Mouse (Mus musculus): ENCODE data around the gene Incenp. TPM values are rescaled to one million over a fixed set of nuclear protein-coding genes. Genes with fewer than 3 reads are reported as not detected.
"Not testable (repeated sequence)": the region's sequence is repeated elsewhere in the genome, so short reads cannot be mapped to it uniquely, and the experiment has no call there.

Incenp gene
- polyA plus RNA-seq, 1 experiment from 2014 or later = 83.0 TPM

GRCm38 (mm10) chr19:9936579-9936978 is 37.2 kb upstream of the Incenp start:
- ATAC-seq (ENCODE audit: insufficient number of reproducible peaks, low FRiP score) = no peak
- WGBS = 67% methylated on average over 5 of the region's 5 CpGs
- no peaks in the 10 kb centered on the region for H3K36me3 ChIP-seq
- no peaks in the 10 kb centered on the region for H3K9me3 ChIP-seq (replicated peaks)
- H3K4me3 ChIP-seq = no peak overlapping the region
- no peak overlapping the region for H3K4me2 ChIP-seq
- H3K27ac ChIP-seq (ENCODE audit: poor library complexity, severe bottlenecking) = no peak overlapping the region
- peaks cover 24% of the 10 kb centered on the region for H3K4me1 ChIP-seq (replicated peaks)
- H3K9ac ChIP-seq = no peak overlapping the region
- no peaks in the 10 kb centered on the region for H3K27me3 ChIP-seq (replicated peaks)

GRCm38 (mm10) chr19:9933908-9934307 is 34.6 kb upstream of the Incenp start:
- WGBS = 57% methylated on average over 2 of the region's 2 CpGs
- H3K9ac ChIP-seq = no peak overlapping the region
- ATAC-seq (ENCODE audit: insufficient number of reproducible peaks, low FRiP score) = no peak

GRCm38 (mm10) chr19:9931167-9931607 is 31.8 kb upstream of the Incenp start:
- H3K9me3 ChIP-seq (replicated peaks); H3K27me3 ChIP-seq (replicated peaks); H3K4me2 ChIP-seq; H3K27ac ChIP-seq (ENCODE audit: poor library complexity, severe bottlenecking); H3K4me3 ChIP-seq; H3K36me3 ChIP-seq; H3K9ac ChIP-seq: not testable (repeated sequence)
- peak; percentile 53; the same call in 1 of the 2 replicates for ATAC-seq (ENCODE audit: insufficient number of reproducible peaks, low FRiP score)
- 44% methylated on average over 2 of the region's 2 CpGs for WGBS
- H3K4me1 ChIP-seq (replicated peaks) = peaks cover 10% of the 10 kb centered on the region; the same call in 1 of the 2 replicates

More at GRCm38 (mm10) chr19:9933908-9934307, 34.6 kb upstream of the Incenp start:
- Histone ChIP-seq H3K4me2 (no peak overlapping the region), H3K4me1 (replicated peaks) (peaks cover 25% of the 10 kb centered on the region), H3K27me3 (replicated peaks) (no peaks in the 10 kb centered on the region), H3K4me3 (no peak overlapping the region), H3K27ac (ENCODE audit: poor library complexity, severe bottlenecking) (no peak overlapping the region), H3K36me3 (no peaks in the 10 kb centered on the region), H3K9me3 (replicated peaks) (no peaks in the 10 kb centered on the region)

- 77% methylated on average over 9 of the region's 9 CpGs for WGBS
- H3K27me3 ChIP-seq (replicated peaks) = no peaks in the 10 kb centered on the region
- H3K27ac ChIP-seq (ENCODE audit: poor library complexity, severe bottlenecking) = no peak overlapping the region
- no peaks in the 10 kb centered on the region for H3K9me3 ChIP-seq (replicated peaks)
- H3K4me2 ChIP-seq = no peak overlapping the region
- no peak overlapping the region for H3K4me3 ChIP-seq
- no peak for ATAC-seq (ENCODE audit: insufficient number of reproducible peaks, low FRiP score)
- H3K36me3 ChIP-seq = no peaks in the 10 kb centered on the region
- no peak overlapping the region for H3K9ac ChIP-seq
- H3K4me1 ChIP-seq (replicated peaks) = peaks cover 18% of the 10 kb centered on the region
These were observed 28.7 kb upstream of the Incenp start for GRCm38 (mm10) chr19:9928089-9928488.

- no peak for ATAC-seq (ENCODE audit: insufficient number of reproducible peaks, low FRiP score)
- no peaks in the 10 kb centered on the region for H3K27me3 ChIP-seq (replicated peaks)
- no peak overlapping the region for H3K27ac ChIP-seq (ENCODE audit: poor library complexity, severe bottlenecking)
- H3K36me3 ChIP-seq = no peaks in the 10 kb centered on the region
- H3K4me3 ChIP-seq = no peak overlapping the region
- no peak overlapping the region for H3K9ac ChIP-seq
- no peak overlapping the region for H3K4me2 ChIP-seq
- no peaks in the 10 kb centered on the region for H3K9me3 ChIP-seq (replicated peaks)
- 71% methylated on average over 8 of the region's 8 CpGs for WGBS
- peaks cover 25% of the 10 kb centered on the region for H3K4me1 ChIP-seq (replicated peaks)
These were observed 25.5 kb upstream of the Incenp start for GRCm38 (mm10) chr19:9924769-9925272.

- Histone ChIP-seq H3K4me1 (replicated peaks) (peaks cover 25% of the 10 kb centered on the region), H3K4me2 (no peak overlapping the region), H3K4me3 (no peak overlapping the region), H3K36me3 (no peaks in the 10 kb centered on the region), H3K27me3 (replicated peaks) (no peaks in the 10 kb centered on the region), H3K9me3 (replicated peaks) (no peaks in the 10 kb centered on the region), H3K27ac (ENCODE audit: poor library complexity, severe bottlenecking) (no peak overlapping the region), H3K9ac (no peak overlapping the region)
- 53% methylated on average over 13 of the region's 13 CpGs for WGBS
- no peak for ATAC-seq (ENCODE audit: insufficient number of reproducible peaks, low FRiP score)
These were observed 24.9 kb upstream of the Incenp start for GRCm38 (mm10) chr19:9924034-9924768.

GRCm38 (mm10) chr19:9923048-9923447 is 23.7 kb upstream of the Incenp start:
- Histone ChIP-seq H3K4me1 (replicated peaks) (peaks cover 25% of the 10 kb centered on the region), H3K36me3 (no peaks in the 10 kb centered on the region), H3K9me3 (replicated peaks) (no peaks in the 10 kb centered on the region), H3K27ac (ENCODE audit: poor library complexity, severe bottlenecking) (no peak overlapping the region), H3K4me3 (no peak overlapping the region), H3K9ac (no peak overlapping the region), H3K4me2 (no peak overlapping the region), H3K27me3 (replicated peaks) (no peaks in the 10 kb centered on the region)
- no peak for ATAC-seq (ENCODE audit: insufficient number of reproducible peaks, low FRiP score)

- H3K36me3 ChIP-seq = no peaks in the 10 kb centered on the region
- H3K9me3 ChIP-seq (replicated peaks) = no peaks in the 10 kb centered on the region
- no peak overlapping the region for H3K27ac ChIP-seq (ENCODE audit: poor library complexity, severe bottlenecking)
- no peak for ATAC-seq (ENCODE audit: insufficient number of reproducible peaks, low FRiP score)
- 30% methylated on average over 2 of the region's 2 CpGs for WGBS
- no peak overlapping the region for H3K4me2 ChIP-seq
- no peak overlapping the region for H3K9ac ChIP-seq
- H3K4me3 ChIP-seq = no peak overlapping the region
- no peaks in the 10 kb centered on the region for H3K27me3 ChIP-seq (replicated peaks)
- H3K4me1 ChIP-seq (replicated peaks) = peaks cover 25% of the 10 kb centered on the region
These were observed 22.9 kb upstream of the Incenp start for GRCm38 (mm10) chr19:9922228-9922627.

GRCm38 (mm10) chr19:9920835-9921784 is 21.8 kb upstream of the Incenp start:
- Histone ChIP-seq H3K36me3 (no peaks in the 10 kb centered on the region), H3K27ac (ENCODE audit: poor library complexity, severe bottlenecking) (no peak overlapping the region), H3K4me3 (no peak overlapping the region), H3K27me3 (replicated peaks) (no peaks in the 10 kb centered on the region), H3K9me3 (replicated peaks) (no peaks in the 10 kb centered on the region), H3K4me1 (replicated peaks) (peaks cover 25% of the 10 kb centered on the region), H3K4me2 (no peak overlapping the region), H3K9ac (no peak overlapping the region)
- WGBS = 49% methylated on average over 13 of the region's 13 CpGs
- peak; percentile 31; the same call in 1 of the 2 replicates for ATAC-seq (ENCODE audit: insufficient number of reproducible peaks, low FRiP score)

- Histone ChIP-seq H3K9ac (no peak overlapping the region), H3K36me3 (no peaks in the 10 kb centered on the region), H3K27ac (ENCODE audit: poor library complexity, severe bottlenecking) (no peak overlapping the region), H3K27me3 (replicated peaks) (no peaks in the 10 kb centered on the region), H3K4me3 (no peak overlapping the region), H3K4me1 (replicated peaks) (peaks cover 17% of the 10 kb centered on the region), H3K9me3 (replicated peaks) (no peaks in the 10 kb centered on the region), H3K4me2 (no peak overlapping the region)
- ATAC-seq (ENCODE audit: insufficient number of reproducible peaks, low FRiP score) = no peak
- 56% methylated on average over 9 of the region's 9 CpGs for WGBS
These were observed 19.0 kb upstream of the Incenp start for GRCm38 (mm10) chr19:9918176-9918861.

- Histone ChIP-seq H3K9ac (no peak overlapping the region), H3K4me1 (replicated peaks) (peaks cover 13% of the 10 kb centered on the region), H3K9me3 (replicated peaks) (no peaks in the 10 kb centered on the region), H3K27ac (ENCODE audit: poor library complexity, severe bottlenecking) (no peak overlapping the region), H3K27me3 (replicated peaks) (no peaks in the 10 kb centered on the region), H3K4me2 (no peak overlapping the region), H3K36me3 (no peaks in the 10 kb centered on the region), H3K4me3 (no peak overlapping the region)
- 52% methylated on average over 4 of the region's 4 CpGs for WGBS
- ATAC-seq (ENCODE audit: insufficient number of reproducible peaks, low FRiP score) = no peak
These were observed 18.4 kb upstream of the Incenp start for GRCm38 (mm10) chr19:9917727-9918126.

Measured in heart, embryonic 12.5 days (tissue).